Mouse (Mus musculus) hindbrain, embryonic 14.5 days (tissue): Measurements from ENCODE around the gene 2900026A02Rik. TPM values are rescaled to one million over a fixed set of nuclear protein-coding genes. Genes with fewer than 3 reads are reported as not detected.

ENCODE experiments used
- ATAC-seq: fragments of 200-750 bp; cut with Nextera tagmentation; 2 replicates; pipeline ENCODE4 v1.8.0; 2017; ENCODE audit warnings: moderate number of reproducible peaks, mild to moderate bottlenecking, moderate TSS enrichment, moderate library complexity; ENCODE audit not compliant: low FRiP score
- DNase-seq: peaks from one replicate; pipeline ENCODE4 v3.0.0-alpha.2; 2015; ENCODE audit warnings: low spot score
- H3K27ac ChIP-seq: fragments of 300-500 bp; sonication (generic); 2 replicates; pipeline ENCODE4 v1.5.1; 2014; ENCODE audit warnings: mild to moderate bottlenecking, moderate library complexity
- H3K27me3 ChIP-seq: fragments of 300-500 bp; sonication (generic); 2 replicates; pipeline ENCODE4 v1.6.1; 2014; ENCODE audit warnings: mild to moderate bottlenecking, low read length, mixed read lengths; ENCODE audit not compliant: control insufficient read depth, insufficient read depth
- H3K36me3 ChIP-seq: fragments of 300-500 bp; sonication (generic); replicated peaks from 2 replicates; pipeline ENCODE4 v1.6.1; 2014; ENCODE audit not compliant: control insufficient read depth, insufficient read depth
- H3K4me1 ChIP-seq: fragments of 300-500 bp; sonication (generic); replicated peaks from 2 replicates; pipeline ENCODE4 v1.6.1; 2014; ENCODE audit warnings: antibody characterized with exemption, low read length, mixed read lengths; ENCODE audit not compliant: control insufficient read depth, insufficient read depth
- H3K4me2 ChIP-seq: fragments of 300-500 bp; sonication (generic); replicated peaks from 2 replicates; pipeline ENCODE4 v1.6.1; 2014; ENCODE audit warnings: mild to moderate bottlenecking, moderate library complexity
- H3K4me3 ChIP-seq: fragments of 300-500 bp; sonication (generic); replicated peaks from 2 replicates; pipeline ENCODE4 v1.5.1; 2014; ENCODE audit warnings: mild to moderate bottlenecking, low read length
- H3K9ac ChIP-seq: fragments of 300-500 bp; sonication (generic); 2 replicates; pipeline ENCODE4 v1.6.1; 2014
- H3K9me3 ChIP-seq: fragments of 300-500 bp; sonication (generic); 2 replicates; pipeline ENCODE4 v1.6.1; 2016; ENCODE audit warnings: low read length; ENCODE audit not compliant: control insufficient read depth
- WGBS: fragments of 180-500 bp; shearing (Covaris S2); extraction: QIAGEN DNeasy Blood & Tissue Kit; methylation state at CpG from one replicate; pipeline ENCODE4 v1.1.7; 2014; 5-methylcytosine and 5-hydroxymethylcytosine counted together
- polyA plus RNA-seq: library from polyadenylated mRNA; unstranded; fragments of >200 nt; fragmentation: Nextera tagmentation; extraction: Ambion mirVana; gene quantifications from 2 replicates; pipeline ENCODE4 v1.2.1, GENCODE M21; 2014

Gene 2900026A02Rik
- polyA plus RNA-seq, 1 experiment from 2014 or later: 2.5 TPM

GRCm38 (mm10) chr5:113081020-113081419, 140.0 kb downstream of the 2900026A02Rik start:
- peaks cover 4% of the 10 kb centered on the region; the same call in 1 of the 2 replicates for H3K4me1 ChIP-seq
- H3K9me3 ChIP-seq: no peaks in the 10 kb centered on the region
- H3K9ac ChIP-seq: no peak overlapping the region
- no peaks in the 10 kb centered on the region for H3K36me3 ChIP-seq
- no peaks in the 10 kb centered on the region for H3K27me3 ChIP-seq
- H3K27ac ChIP-seq: no peak overlapping the region
- ATAC-seq: no peak
- DNase-seq: no peak
- WGBS: 95% methylated on average over 9 of the region's 9 CpGs
- H3K4me2 ChIP-seq: no peak overlapping the region
- H3K4me3 ChIP-seq: no peak overlapping the region

- Histone ChIP-seq H3K36me3 (no peaks in the 10 kb centered on the region), H3K27me3 (no peaks in the 10 kb centered on the region), H3K9ac (no peak overlapping the region), H3K4me1 (peaks cover under 1% of the 10 kb centered on the region; the same call in 1 of the 2 replicates), H3K4me3 (no peak overlapping the region), H3K9me3 (no peaks in the 10 kb centered on the region), H3K4me2 (no peak overlapping the region), H3K27ac (no peak overlapping the region)
- ATAC-seq (no peak), DNase-seq (peak; percentile 53)
- 22% methylated on average over 21 of the region's 21 CpGs for WGBS
Observed at GRCm38 (mm10) chr5:113079783-113080182, 141.3 kb downstream of the 2900026A02Rik start.

- Histone ChIP-seq H3K4me2 (no peak overlapping the region), H3K9ac (no peak overlapping the region), H3K4me1 (peaks cover 3% of the 10 kb centered on the region; the same call in 1 of the 2 replicates), H3K36me3 (no peaks in the 10 kb centered on the region), H3K27ac (no peak overlapping the region), H3K27me3 (no peaks in the 10 kb centered on the region), H3K9me3 (no peaks in the 10 kb centered on the region), H3K4me3 (no peak overlapping the region)
- no peak for DNase-seq
- no peak for ATAC-seq
- WGBS: 64% methylated on average over 5 of the region's 5 CpGs
Observed at GRCm38 (mm10) chr5:113078686-113079085, 142.3 kb downstream of the 2900026A02Rik start.

- no peaks in the 10 kb centered on the region for H3K27me3 ChIP-seq
- ATAC-seq (no peak), DNase-seq (no peak)
- H3K9ac ChIP-seq: no peak within 1 kb of the TSS
- no peak within 1 kb of the TSS for H3K4me2 ChIP-seq
- H3K36me3 ChIP-seq: no peaks in the 10 kb centered on the region
- H3K4me1 ChIP-seq: 0 out of 2 replicates have a peak, but pooled peaks cover 3% of the 10 kb centered on the region
- no peaks in the 10 kb centered on the region for H3K9me3 ChIP-seq
- no peak within 1 kb of the TSS for H3K4me3 ChIP-seq
- no peak within 1 kb of the TSS for H3K27ac ChIP-seq
Observed at GRCm38 (mm10) chr5:113070017-113070416, 151.0 kb downstream of the 2900026A02Rik start, which contains the start of gene Crybb2. Gene Crybb2, minus strand, starts transcription at chr5:113070117.

- no peak overlapping the region for H3K4me3 ChIP-seq
- H3K27ac ChIP-seq: no peak overlapping the region
- H3K4me1 ChIP-seq: 0 out of 2 replicates have a peak, but pooled peaks cover 7% of the 10 kb centered on the region
- no peak overlapping the region for H3K4me2 ChIP-seq
- DNase-seq: peak; percentile 89
- H3K9me3 ChIP-seq: no peaks in the 10 kb centered on the region
- ATAC-seq: peak; percentile 51
- WGBS: 3% methylated on average over 16 of the region's 16 CpGs
- H3K9ac ChIP-seq: no peak overlapping the region
- no peaks in the 10 kb centered on the region for H3K36me3 ChIP-seq
- no peaks in the 10 kb centered on the region for H3K27me3 ChIP-seq
Observed at GRCm38 (mm10) chr5:113054308-113054707, 166.7 kb downstream of the 2900026A02Rik start.

- no peak overlapping the region for H3K9ac ChIP-seq
- no peaks in the 10 kb centered on the region for H3K27me3 ChIP-seq
- no peak overlapping the region for H3K4me3 ChIP-seq
- 0 out of 2 replicates have a peak, but pooled peaks cover 7% of the 10 kb centered on the region for H3K4me1 ChIP-seq
- no peak overlapping the region for H3K4me2 ChIP-seq
- H3K36me3 ChIP-seq: no peaks in the 10 kb centered on the region
- DNase-seq (no peak), ATAC-seq (no peak)
- WGBS: 66% methylated on average over 7 of the region's 7 CpGs
- H3K27ac ChIP-seq: no peak overlapping the region
- no peaks in the 10 kb centered on the region for H3K9me3 ChIP-seq
Observed at GRCm38 (mm10) chr5:113050581-113051185, 170.4 kb downstream of the 2900026A02Rik start.

GRCm38 (mm10) chr5:113049876-113050275, 171.2 kb downstream of the 2900026A02Rik start:
- ATAC-seq (no peak), DNase-seq (no peak)
- Histone ChIP-seq H3K4me3 (no peak overlapping the region), H3K4me2 (no peak overlapping the region), H3K36me3 (no peaks in the 10 kb centered on the region), H3K9ac (no peak overlapping the region), H3K4me1 (0 out of 2 replicates have a peak, but pooled peaks cover 7% of the 10 kb centered on the region), H3K27ac (no peak overlapping the region), H3K9me3 (no peaks in the 10 kb centered on the region), H3K27me3 (no peaks in the 10 kb centered on the region)

GRCm38 (mm10) chr5:113045511-113046273, 175.3 kb downstream of the 2900026A02Rik start:
- Histone ChIP-seq H3K9ac (no peak overlapping the region), H3K4me1 (peaks cover 21% of the 10 kb centered on the region; the same call in 1 of the 2 replicates), H3K27me3 (no peaks in the 10 kb centered on the region), H3K9me3 (no peaks in the 10 kb centered on the region), H3K27ac (no peak overlapping the region), H3K4me2 (no peak overlapping the region), H3K4me3 (no peak overlapping the region), H3K36me3 (no peaks in the 10 kb centered on the region)
- 81% methylated on average over 10 of the region's 10 CpGs for WGBS
- ATAC-seq (no peak), DNase-seq (no peak)

- no peak for DNase-seq
- 69% methylated on average over 8 of the region's 8 CpGs for WGBS
Observed at GRCm38 (mm10) chr5:113043531-113043930, 177.5 kb downstream of the 2900026A02Rik start.

More at GRCm38 (mm10) chr5:113043531-113043930, 177.5 kb downstream of the 2900026A02Rik start:
- H3K27ac ChIP-seq: 0 out of 2 replicates have a peak overlapping the region, but pooled peaks have one; percentile 16
- H3K4me1 ChIP-seq: peaks cover 16% of the 10 kb centered on the region; the same call in 1 of the 2 replicates
- H3K36me3 ChIP-seq: no peaks in the 10 kb centered on the region
- H3K4me3 ChIP-seq: no peak overlapping the region
- no peaks in the 10 kb centered on the region for H3K9me3 ChIP-seq
- no peak overlapping the region for H3K4me2 ChIP-seq
- no peaks in the 10 kb centered on the region for H3K27me3 ChIP-seq
- ATAC-seq: no peak
- no peak overlapping the region for H3K9ac ChIP-seq
